In the genomic region with DNA sequence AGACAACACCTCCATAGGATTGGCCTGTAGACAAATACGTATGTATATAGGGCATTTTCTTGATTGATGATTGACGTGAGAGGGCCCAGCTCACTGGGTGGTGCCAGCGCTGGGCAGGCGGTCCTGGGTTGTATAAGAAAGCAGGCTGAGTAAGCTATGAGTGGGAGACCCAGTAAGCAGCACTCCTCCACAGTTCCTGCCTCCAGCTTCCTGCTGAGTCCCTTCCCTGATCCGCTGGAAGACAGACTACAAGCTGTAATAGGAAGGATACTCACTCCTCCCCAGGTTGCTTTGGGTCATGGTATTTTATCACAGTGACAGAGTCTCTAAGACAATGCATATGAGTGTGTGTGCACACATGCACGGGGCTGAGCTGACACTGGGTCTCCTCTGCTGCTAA, we compare ENCODE assay signal across 23 mouse cellular contexts.
DNase-seq lines count a peak whose midpoint lies in the region; ATAC-seq and TF ChIP-seq lines count a peak whose summit lies in the region.
"Had no signal": no experiment of that assay in that cellular context is flagged by ENCODE, and none has a peak within 500 bp of the region (broad histone marks: within the 10 kb centered on the region; RNA-seq: fewer than 3 reads in every experiment).

No protein-coding gene starts in this region.

- no peak for TF ChIP-seq CTCF in left cerebral cortex, adult 2 months (IDR thresholded peaks at IDR 0.05)

- DNase-seq in frontal cortex, postnatal 14 days (ENCODE audit: low spot score in 2 of 2): no peak
- DNase-seq in left cerebral cortex, adult 2 months (ENCODE audit: extremely low spot score in 1 of 2, low spot score in 2 of 2): no peak
- DNase-seq in left cerebral cortex, adult 9 months (ENCODE audit: low spot score in 2 of 2): no peak
- peak; percentile 22 to 34 for DNase-seq in right cerebral cortex, adult 2 months (ENCODE audit: low spot score in 2 of 2)
- DNase-seq in right cerebral cortex, postnatal 25 days: no peak
- DNase-seq in brain, adult 2 months (ENCODE audit: low read depth, low spot score): peak; percentile 55
- DNase-seq: adrenal gland, adult 2 months; adrenal gland, postnatal 10 days; adrenal gland, postnatal 25 days; B cell, adult 2 months; cerebellum, adult 11-12 months; cerebellum, adult 2 months; cerebellum, adult 9-10 months; cerebellum, postnatal 10 days; cerebellum, postnatal 25 days had no signal

- ATAC-seq in frontal cortex, adult (ENCODE audit: low TSS enrichment): peak; percentile 69
- ATAC-seq: activated CD4-positive, CD25-positive, alpha-beta regulatory T cell, adult 4 months; CD4-positive, CD25-positive, alpha-beta regulatory T cell, adult 4 months; forebrain, embryonic 13.5 days; forebrain, embryonic 15.5 days; Patski had no signal

- no peak overlapping the region for H3K4me3 ChIP-seq in left cerebral cortex, adult 2 months
- H3K4me3 ChIP-seq: embryonic facial prominence, embryonic 10.5 days; embryonic facial prominence, embryonic 12.5 days; forebrain, embryonic 13.5 days; forebrain, embryonic 15.5 days had no signal

- peak overlapping the region; percentile 46; the same call in 1 of the 2 replicates for H3K27ac ChIP-seq in left cerebral cortex, adult 2 months
- H3K27ac ChIP-seq: embryonic facial prominence, embryonic 10.5 days; embryonic facial prominence, embryonic 12.5 days; forebrain, embryonic 13.5 days; forebrain, embryonic 15.5 days had no signal

- intact Hi-C loops in left cerebral cortex, adult 2 months (cut with DNase I): no loop called here

Comparison
In these comparisons a context has a peak if more than half of its experiments do, and no peak if none do; other contexts are left out.
1. DNase-seq: peak in right cerebral cortex, adult 2 months (2 of 2) and brain, adult 2 months (single experiment); none in frontal cortex, postnatal 14 days (0 of 2), left cerebral cortex, adult 2 months (0 of 2), left cerebral cortex, adult 9 months (0 of 2) and right cerebral cortex, postnatal 25 days (single experiment).